Mouse (Mus musculus): Measurements from ENCODE around the gene Eif1ad.
"Not testable (repeated sequence)": the region's sequence is repeated elsewhere in the genome, so short reads cannot be mapped to it uniquely, and the experiment has no call there.

Eif1ad gene

DNA sequence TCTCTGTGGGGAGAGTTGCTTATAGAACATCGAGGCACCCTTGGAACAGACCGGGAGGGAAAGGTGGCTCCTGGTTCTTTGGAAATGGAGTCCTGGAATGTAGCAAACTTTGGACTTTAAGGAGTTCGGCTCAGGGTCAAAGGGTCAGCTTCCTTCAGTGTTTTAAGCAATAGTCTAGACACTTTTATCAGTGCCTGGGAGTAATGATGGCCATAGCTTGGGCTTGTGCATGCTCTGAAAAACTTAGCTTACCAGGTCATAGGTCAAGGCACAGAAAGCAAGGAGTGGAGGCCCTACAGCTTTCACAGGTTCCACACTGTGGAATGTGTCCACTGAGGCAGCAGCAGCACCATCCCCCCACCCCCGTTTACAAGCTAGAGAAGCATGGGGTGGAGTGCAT, 8.2 kb downstream of the Eif1ad start:
- no peak for DNase-seq (ENCODE audit: low spot score in 2 of 2)

DNA sequence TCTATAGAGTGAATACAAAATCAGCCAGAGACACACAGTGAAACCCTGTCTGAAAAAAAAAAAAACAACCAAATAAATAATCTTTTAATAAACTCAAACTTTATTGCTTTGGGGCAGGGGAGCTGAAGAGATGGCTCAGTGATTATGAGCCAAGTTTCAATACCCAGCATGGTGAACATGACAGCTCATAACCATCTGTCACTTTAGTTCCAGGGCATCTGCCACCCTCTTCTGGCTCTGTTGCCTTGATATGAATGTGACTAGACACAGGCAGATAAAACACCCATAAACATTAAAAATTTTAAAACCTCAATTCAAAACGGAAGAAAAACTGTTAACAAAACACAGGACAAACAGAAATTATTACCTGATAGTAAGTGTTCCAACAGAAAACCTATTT, 10.9 kb downstream of the Eif1ad start:
- no peak for DNase-seq (ENCODE audit: low spot score in 2 of 2)

DNA sequence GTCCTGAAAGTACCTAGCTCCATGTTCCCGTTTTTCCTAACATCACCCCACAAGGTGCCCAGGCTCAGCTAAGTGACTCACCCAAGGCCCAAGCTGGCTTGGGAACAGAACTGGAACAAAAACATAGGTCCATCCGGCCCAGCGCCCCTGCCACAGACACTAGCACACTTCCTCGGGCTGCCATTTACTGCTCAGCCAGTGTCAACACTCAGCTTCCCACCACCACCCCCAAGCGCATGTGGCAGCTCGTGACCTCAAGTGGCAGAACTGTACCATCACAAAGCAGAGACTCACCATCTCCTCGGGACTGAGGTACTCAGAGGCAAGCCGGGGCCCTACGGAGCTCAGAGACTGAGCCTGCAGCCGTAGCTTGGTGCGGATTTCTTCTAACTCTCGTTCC, 16.8 kb downstream of the Eif1ad start:
- no peak for DNase-seq (ENCODE audit: low spot score in 2 of 2)

DNA sequence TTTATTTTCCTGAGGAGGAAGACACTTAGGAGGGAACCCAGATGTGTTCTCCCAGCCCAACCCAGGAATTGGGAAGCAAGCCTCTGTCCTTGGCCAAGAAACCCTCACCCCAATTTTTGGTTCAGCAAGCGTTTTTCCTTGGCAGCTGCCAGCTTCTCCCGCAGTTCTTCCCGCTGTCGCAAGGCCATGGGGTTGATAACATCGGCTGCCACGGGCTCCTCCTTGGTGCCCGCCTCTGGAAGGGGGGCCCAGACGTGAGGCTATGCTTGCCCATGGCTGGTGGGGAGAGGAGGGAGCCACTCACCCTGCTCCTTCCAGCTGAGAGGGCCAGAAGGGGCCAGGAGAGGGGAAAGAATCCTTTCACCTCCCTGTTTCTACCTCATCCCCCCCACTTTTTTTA, 18.2 kb downstream of the Eif1ad start:
- DNase-seq (ENCODE audit: low spot score in 2 of 2) = no peak

DNA sequence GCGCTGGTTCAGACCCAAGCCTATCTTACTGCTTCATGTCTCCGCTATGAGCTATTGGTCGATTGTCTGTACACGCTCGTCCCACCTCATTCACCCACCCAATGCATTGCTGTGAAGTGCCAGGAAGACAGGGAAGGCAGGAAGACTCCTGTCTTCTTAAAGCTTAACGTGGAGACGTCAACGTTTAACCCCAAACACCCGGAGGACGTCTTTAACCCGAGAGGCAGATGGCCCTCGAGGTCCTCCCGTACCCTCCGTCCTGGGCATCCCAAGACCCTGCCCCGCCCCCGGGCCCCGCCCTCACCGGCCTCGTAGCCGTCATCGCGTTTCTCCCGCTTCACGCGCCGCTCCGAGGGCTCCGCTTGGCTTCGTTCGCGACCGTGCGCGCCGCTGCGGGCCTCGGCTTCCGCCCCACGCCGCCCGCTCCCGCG, 21.5 kb downstream of the Eif1ad start:
- DNase-seq (ENCODE audit: low spot score in 2 of 2) = no peak

DNA sequence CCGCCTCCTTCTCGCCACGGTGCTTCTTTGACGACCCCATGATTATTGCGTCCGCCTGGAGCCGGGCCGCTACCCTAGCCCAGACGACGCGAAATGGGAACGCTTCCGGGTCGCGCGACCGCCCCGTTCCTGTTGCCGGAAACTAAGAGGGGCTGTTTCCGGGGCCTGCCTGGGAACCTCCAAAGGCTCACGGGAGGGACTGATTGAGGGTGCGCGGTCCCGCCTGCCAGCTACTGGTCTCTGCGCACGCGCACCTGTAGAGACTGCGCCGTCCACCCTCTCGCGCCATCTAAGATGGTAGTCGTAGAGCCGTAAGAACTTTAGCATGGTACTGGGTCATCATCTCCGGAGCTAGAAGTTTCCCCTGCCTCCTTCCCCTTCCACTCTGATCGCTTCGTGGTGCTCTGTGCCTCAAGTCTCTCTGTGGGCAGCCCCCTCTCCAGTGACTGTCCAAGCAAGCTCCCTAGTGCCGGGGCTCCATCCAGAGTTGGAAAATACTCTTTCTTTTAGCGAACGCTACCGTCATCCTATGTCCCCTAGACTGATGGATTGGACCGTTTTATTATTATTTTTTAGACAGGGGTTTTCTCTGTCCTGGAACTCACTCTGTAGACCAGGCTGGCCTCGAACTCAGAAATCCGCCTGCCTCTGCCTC, 22.2 kb downstream of the Eif1ad start, which contains the start of gene Sart1:
Gene Sart1 (minus strand): TSS at position 116 of the 655 bp plus-strand sequence.
- peak; percentile 93 to 94 for DNase-seq (ENCODE audit: low spot score in 2 of 2)

DNA sequence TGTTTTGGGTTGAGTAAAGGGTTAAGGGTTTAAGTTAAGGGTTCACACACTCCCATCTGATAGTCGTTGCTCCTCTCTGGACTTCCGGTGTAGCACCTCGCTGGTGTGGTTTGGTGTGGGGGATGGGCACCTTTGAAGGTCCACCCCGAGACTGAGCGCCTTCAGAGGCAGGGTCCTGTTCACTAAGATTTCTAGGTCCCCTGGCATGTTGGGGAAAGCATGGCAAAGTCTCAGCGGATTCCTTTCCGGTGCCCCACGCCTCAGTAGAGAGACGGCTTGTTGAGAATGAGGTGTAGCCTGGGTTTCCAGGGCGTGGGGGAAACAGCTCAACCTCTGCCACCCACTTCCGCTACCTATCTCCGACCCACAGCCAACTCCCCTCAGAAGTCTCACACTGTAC, 23.1 kb downstream of the Eif1ad start:
- peak; percentile 78 to 79 for DNase-seq (ENCODE audit: low spot score in 2 of 2)

DNA sequence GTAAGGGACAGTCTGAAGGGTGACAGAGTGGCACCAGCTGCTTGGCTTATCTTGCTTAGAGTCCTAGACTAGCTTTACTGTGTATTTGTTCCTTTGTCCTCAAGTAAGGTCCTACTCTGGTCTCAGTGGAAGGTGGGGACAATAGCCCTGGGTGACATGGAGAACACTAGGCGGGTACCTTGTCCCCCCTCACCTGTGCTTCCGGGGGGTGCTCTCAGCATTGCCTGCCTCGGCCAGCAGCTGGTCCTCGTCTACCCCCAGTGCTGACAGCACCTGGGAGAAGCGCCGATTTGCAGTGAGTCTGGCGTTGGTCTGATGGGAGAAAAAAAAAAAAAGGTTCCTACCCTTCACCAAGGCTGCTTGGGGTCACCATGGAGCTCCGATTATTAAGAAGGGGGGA, 23.9 kb downstream of the Eif1ad start:
- peak; percentile 36 to 37 for DNase-seq (ENCODE audit: low spot score in 2 of 2)

DNA sequence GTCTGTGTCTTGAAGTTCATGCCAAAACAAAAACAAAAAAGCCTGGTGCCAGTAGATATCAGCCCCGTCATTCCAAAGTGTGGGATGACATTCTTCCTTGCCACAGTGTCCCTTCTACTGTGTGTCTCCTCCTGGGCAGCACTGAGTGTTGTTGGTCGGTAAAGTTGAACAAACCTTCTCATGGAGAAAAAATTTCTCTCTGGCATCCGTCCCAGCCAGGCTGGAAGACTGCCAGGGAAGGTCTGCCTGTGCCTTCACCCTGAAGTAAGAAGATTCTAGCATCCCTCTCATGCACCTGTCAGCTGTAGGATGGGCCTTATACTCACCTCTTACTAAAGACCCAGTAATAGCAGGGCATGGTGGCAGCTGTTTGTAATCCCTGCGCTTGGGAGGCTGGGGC, 26.4 kb downstream of the Eif1ad start:
- DNase-seq (ENCODE audit: low spot score in 2 of 2) = no peak

DNA sequence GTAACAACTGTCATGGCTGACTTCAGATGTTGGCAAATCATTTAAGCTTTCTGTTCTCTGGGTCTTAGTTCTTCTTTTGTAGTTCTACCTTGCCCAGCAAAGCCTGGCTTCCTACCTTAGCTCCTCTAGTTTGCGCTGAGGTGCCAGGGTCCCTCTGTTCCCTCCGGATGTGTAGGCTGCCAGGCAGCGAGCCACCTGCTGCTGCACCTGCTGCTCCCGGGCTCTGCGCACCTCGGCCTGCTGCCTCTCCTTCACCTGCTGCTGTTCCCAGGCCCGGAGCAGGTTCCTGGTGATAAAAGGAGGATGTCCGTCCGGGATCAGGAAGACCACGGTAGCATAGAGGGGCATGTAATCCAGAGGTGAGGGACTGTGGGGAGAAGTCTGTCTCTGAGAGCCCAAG, 27.6 kb downstream of the Eif1ad start:
- no peak for DNase-seq (ENCODE audit: low spot score in 2 of 2)

DNA sequence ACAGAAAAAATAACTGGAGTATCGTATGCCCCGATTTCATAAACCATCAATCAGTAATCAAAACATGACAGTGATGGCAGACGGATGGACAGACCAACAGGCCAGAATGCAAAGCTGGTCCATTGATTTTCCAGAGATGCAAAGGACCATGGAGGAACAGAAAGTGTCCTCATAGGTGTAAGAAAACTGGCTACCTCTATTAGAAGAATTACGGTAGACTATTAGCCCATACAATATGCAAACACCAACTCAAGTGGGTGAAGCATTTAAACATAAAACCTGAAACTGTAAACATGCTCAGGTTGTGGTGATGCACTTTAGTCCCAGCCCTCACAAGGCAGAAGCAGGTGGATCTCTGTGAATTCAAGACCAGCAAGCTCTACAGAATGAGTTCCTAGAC, 28.8 kb downstream of the Eif1ad start:
- DNase-seq (ENCODE audit: low spot score in 2 of 2) = no peak

DNA sequence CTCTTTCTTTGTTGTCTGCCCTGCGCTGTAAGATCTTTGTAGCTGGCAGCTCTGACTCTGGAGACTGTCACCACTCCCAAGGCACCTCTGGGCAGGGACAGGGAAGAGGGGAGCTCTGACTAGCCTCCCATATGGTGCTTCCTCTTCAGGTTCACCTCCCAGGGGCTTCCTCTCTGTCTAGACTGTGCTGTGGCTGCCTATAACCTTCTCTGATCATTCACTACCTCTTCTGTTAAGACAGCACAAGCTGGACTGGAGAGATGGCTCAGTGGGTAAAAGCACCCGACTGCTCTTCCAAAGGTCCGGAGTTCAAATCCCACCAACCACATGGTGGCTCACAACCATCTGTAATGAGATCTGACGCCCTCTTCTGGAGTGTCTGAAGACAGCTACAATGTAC, 34.5 kb downstream of the Eif1ad start:
- DNase-seq (ENCODE audit: low spot score in 2 of 2) = not testable (repeated sequence)

DNA sequence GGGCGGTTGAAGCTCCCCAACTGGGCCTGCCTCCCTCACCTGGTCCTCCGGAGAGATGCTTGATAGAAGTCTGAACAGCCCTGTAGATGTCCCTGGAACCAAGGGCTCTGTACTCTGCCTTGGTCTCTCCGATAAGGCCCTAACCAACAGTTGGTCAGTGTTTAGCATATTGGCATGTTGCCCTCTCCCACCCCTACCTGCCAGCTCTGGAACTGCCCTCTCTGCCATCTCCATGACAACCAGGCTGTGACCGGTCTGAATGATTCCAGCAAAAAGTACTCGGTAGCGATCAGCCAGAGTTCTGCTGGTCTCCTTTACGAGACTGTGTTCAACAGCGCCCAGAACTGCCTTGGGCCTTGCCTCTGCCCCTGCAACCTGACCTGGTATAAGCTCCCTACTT, 35.8 kb downstream of the Eif1ad start, which contains the start of gene Tsga10ip:
Gene Tsga10ip (minus strand): TSS at position 234 of the 400 bp plus-strand sequence.
- DNase-seq (ENCODE audit: low spot score in 2 of 2) = no peak

DNA sequence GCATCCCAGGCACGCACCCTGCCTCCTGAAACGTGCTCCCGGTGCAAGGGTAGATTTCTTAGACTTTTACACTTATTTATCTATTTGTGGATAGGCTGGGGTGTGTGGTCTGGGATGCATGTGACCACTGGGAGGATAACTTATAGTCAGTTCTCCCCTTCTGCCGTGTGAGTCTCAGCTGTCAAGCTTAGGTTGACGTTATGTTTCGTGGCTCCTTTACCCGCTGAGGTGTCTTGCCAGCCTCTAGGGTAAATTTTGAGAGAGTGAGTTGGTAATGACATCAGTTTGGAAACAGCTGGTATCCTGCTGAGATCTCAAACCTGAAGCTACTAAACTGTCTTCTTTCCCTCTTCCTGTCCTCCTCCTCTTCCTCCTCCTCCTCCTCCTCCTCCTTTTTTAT, 39.4 kb downstream of the Eif1ad start:
- no peak for DNase-seq (ENCODE audit: low spot score in 2 of 2)

DNA sequence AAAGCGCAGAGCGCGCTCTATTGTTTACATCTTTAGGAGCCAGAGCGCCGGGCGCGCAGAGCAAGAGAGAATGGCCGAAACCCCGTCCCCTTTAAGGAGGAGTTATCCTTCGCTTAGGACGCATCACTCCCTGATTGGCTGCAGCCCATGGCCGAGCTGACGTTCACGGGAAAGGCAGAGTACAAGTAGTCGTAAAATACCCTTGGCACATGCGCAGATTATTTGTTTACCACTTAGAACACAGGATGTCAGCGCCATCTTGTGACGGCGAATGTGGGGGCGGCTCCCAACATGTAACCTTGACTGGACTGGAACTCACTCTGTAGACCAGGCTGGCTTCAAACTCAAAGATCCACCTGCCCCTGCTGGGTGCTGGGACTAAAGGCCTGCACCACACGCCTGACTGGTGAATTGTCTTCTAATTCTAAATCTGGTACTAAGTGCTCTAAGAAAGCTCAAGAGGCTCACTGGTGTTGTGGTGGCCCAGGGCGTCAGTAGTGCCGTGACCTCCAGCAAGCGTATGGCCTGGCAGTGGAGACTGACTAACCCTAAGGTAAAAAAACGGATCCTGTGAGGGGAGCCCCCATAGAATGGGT, 40.1 kb downstream of the Eif1ad start:
- DNase-seq (ENCODE audit: low spot score in 2 of 2) = not testable (repeated sequence)

DNA sequence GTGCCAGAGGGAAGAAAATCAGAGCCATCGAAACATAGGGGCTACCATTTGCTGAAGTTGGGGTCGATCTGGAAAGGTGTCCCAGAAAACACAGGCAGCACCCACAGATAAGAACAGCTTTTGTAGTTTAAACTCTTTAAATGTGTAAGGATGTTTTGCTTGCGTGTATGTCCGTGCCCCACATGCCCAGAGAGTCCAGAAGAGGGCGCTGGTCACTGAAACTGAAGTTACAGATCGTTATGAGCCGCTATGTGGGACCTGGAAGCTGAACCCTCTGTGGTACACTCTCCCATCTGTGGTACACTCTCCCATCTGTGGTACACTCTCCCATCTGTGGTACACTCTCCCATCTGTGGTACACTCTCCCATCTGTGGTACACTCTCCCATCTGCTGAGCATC, 40.6 kb downstream of the Eif1ad start:
- peak; percentile 50 to 72 for DNase-seq (ENCODE audit: low spot score in 2 of 2)

DNA sequence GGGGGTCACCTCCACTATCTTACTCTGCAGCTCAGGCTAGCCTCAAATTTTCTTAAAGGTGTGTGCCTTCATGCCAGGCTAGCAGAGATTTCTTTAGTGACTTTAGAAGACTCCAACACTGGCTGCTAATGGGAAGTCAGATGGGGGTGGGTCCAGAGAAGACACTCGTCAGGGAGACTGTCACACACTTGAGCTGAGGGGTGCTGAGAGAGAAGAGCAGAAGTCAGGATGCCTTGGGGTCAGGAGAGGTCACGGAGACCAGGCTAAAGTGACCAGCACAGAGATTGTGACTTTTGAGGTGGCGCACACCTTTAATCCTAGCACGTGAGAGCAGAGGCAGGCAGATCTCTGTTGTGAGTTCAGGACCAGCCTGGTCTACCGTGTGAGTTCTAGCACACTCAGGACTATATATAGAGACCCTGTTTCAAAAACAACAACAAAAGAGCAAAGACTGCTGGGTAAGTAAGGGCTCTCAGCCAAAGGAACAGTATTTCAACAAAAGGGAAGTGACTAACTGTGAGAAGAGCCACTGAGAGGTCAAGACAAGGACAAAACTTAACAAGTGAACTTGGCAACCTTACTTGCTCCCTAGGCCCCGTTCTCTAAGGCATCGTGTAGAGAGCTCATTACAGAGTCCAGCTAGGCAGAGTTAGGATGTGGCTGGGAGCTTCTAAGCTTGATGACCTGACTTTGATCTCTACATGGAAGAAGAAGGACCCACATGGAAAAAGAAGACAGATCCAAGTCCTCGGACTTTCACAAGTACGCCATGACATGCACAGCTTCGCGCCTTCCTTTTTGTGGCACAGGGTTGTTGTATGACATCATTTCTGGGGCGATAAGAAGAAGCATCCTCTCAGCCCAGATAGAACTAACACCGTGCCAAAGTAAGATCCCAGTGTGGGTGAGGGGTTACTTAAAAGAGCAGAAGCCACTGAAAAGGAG, 41.8 kb downstream of the Eif1ad start:
- no peak for DNase-seq (ENCODE audit: low spot score in 2 of 2)

DNA sequence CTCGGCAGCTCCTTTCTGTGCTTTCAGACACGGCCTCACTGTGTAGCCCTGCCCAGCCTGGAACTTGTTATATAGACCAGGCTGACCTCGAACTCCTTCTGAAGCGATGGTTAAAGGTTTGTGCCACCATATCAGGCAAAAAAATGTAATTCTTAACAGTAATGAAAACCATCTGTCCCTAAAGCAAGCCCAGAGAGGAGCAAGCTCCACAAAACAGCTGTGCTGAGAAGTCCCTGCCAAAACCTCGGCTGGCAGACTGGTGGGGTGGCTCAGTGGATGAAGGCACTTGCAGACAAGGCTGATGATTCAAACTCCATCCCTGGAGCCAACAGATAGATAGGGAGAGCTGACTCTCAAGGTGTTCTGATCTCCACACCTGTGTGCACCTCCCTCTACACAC, 42.5 kb downstream of the Eif1ad start:
- no peak for DNase-seq (ENCODE audit: low spot score in 2 of 2)

DNA sequence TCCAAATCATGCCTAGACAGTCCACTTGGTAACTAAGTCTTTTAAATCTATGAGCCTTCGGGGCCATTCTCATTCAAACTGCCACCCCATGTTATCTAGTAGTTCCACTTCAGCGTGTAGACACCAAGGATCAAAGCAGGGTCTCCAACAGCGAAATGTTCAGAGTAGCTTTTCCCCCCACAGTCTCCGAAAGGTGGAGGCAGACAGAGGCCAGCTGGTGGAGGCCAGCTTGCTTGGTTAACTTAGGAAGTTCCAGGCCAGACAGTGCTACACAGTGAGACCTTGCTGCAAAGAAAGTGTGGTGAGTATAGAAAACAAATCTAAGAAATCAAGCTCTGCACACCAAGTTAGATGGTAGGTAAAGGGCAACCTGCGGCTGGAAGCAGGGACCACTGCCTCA, 44.1 kb downstream of the Eif1ad start:
- DNase-seq (ENCODE audit: low spot score in 2 of 2) = no peak

DNA sequence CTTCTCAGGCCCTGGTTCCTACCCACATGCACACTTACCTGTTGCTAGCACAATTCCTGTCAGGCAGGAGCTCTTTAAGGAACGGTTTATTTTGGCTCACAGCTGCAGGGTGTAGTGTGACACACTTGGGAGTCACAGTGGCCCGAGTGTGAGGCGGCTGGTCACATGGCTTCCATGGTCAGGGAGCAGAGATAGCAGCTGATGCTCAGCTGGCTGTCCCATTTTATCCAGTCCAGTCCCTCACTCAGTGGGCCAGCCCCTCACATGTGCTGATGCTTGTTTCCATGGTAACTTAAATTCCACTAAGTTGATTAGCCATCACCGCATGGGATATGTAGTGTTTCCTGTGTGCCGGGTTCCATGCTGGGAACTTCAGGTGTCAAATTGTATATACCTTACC, 45.4 kb downstream of the Eif1ad start:
- DNase-seq (ENCODE audit: low spot score in 2 of 2) = no peak

DNA sequence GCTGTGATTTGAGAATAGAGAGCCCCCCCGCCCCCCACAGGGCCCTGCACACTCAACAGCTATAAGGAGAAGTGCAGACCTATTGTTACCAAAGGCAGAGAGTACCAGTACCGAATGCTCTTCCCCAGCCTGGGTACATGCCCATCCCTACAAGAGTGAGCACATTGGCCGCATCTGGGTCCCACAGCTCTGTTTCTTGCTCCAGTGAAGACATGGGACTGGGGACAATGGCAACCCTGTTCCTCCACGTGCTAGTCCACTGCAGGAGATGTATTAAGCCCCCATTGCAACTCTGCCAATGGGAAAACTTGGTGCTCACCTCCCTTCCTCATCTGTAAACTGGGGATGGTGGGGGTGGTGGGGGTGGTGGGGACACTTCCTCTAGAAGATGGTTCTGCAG, 47.3 kb downstream of the Eif1ad start:
- no peak for DNase-seq (ENCODE audit: low spot score in 2 of 2)

DNA sequence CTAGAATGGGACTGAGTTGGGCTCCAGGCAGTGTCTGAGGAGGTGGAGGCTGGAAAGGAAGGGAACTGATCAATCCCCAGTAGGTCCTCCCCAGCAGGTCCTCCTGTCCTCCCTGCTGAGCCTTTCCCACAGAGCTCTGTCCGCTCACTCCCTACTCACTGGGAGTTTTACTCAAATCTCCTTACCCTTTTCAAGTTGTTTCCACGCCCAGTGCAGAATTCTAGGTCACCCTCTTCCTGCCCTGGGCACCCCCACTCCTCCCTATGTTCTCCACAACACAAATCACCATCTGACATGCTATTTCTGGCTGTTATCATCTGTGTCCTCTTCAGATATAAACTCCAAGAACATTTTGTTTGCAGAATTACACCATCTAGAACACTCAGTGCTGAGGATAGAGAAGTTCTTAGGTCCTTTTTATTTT, 48.0 kb downstream of the Eif1ad start:
- DNase-seq (ENCODE audit: low spot score in 2 of 2) = no peak
